ENCODE assay signal across 11 mouse cellular contexts in the genomic region with DNA sequence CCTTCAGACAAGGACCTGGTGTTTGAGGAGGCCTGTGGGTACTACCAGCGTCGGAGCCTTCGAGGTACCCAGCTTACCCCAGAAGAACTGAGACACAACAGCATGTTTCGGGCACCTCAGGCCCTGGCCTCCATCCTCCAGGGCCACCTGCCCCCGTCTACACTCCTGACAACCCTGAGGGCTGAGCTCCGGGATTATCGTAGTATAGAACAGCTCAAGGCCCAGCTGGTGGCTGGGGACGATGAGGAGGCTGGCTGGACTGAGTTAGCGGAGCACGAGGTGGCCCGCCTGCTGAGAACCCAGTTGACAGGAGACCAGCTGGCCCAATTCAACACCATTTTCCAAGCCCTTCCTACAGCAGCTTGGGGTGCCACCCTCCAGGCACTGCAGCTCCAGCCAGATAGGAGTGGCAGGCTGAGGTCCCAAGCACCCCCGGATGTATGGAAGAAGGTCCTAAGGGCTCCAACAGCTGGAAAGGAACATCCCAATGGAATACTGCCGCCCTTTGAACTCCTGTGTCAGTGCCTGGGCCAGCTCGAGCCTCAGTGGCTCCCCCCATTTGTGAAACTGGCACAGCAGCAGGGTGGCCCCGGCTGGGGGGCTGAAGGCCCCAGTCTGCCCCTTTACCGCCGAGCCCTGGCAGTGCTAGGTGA. TPM values are rescaled to one million over a fixed set of nuclear protein-coding genes. Genes with fewer than 3 reads are reported as not detected.
DNase-seq lines count a peak whose midpoint lies in the region; ATAC-seq and TF ChIP-seq lines count a peak whose summit lies in the region.
"Had no signal": no experiment of that assay in that cellular context is flagged by ENCODE, and none has a peak within 500 bp of the region (broad histone marks: within the 10 kb centered on the region; RNA-seq: fewer than 3 reads in every experiment).

No protein-coding gene starts in this region.

- no peak for TF ChIP-seq EP300 in ES-Bruce4 (IDR thresholded peaks at IDR 0.05; ENCODE audit: insufficient read depth, low read depth, low read length)

- H3K27ac ChIP-seq in heart, embryonic 12.5 days (ENCODE audit: poor library complexity, severe bottlenecking) = no peak overlapping the region
- H3K27ac ChIP-seq in limb, embryonic 11.5 days (replicated peaks; ENCODE audit: low read depth, low read length) = no peak overlapping the region
- no peak overlapping the region for H3K27ac ChIP-seq in limb, embryonic 10.5 days
- no peak overlapping the region for H3K27ac ChIP-seq in ES-Bruce4 (ENCODE audit: insufficient read depth, low read length)
- no peak overlapping the region for H3K27ac ChIP-seq in limb, embryonic 13.5 days
- H3K27ac ChIP-seq: hindbrain, embryonic 15.5 days had no signal

- intact Hi-C loops in heart, postnatal 10 days (cut with DNase I) = loop anchor here (10.0 kb wide), 1 partner anchor 430 kb away; no protein-coding TSS in a partner anchor
- intact Hi-C loops in left cerebral cortex, postnatal 25 days (cut with DNase I) = no loop called here

- peak overlapping the region; percentile 95 for H3K4me2 ChIP-seq in heart, embryonic 12.5 days
- H3K4me2 ChIP-seq in limb, embryonic 11.5 days (ENCODE audit: low read depth, severe bottlenecking) = 0 out of 2 replicates have a peak overlapping the region, but pooled peaks have one; percentile 2
- H3K4me2 ChIP-seq in limb, embryonic 13.5 days (replicated peaks) = peak overlapping the region; percentile 98; the same call in 1 of the 2 replicates

- H3K36me3 ChIP-seq in heart, embryonic 12.5 days = peaks cover 15% of the 10 kb centered on the region
- H3K36me3 ChIP-seq in limb, embryonic 11.5 days (ENCODE audit: control insufficient read depth, insufficient read depth, low read length) = peaks cover 2% of the 10 kb centered on the region; the same call in 1 of the 2 replicates
- peaks cover 7% of the 10 kb centered on the region for H3K36me3 ChIP-seq in limb, embryonic 10.5 days
- H3K36me3 ChIP-seq in ES-Bruce4 (ENCODE audit: control insufficient read depth, insufficient read depth, low read length, poor library complexity, severe bottlenecking) = no peaks in the 10 kb centered on the region
- peaks cover 15% of the 10 kb centered on the region for H3K36me3 ChIP-seq in limb, embryonic 13.5 days
- H3K36me3 ChIP-seq: forebrain, embryonic 10.5 days; hindbrain, embryonic 15.5 days had no signal

- H3K9ac ChIP-seq in heart, embryonic 12.5 days = no peak overlapping the region
- no peak overlapping the region for H3K9ac ChIP-seq in limb, embryonic 11.5 days (ENCODE audit: low read length)
- peak overlapping the region; percentile 23; the same call in 1 of the 2 replicates for H3K9ac ChIP-seq in ES-Bruce4 (ENCODE audit: low read depth, poor library complexity, severe bottlenecking)
- no peak overlapping the region for H3K9ac ChIP-seq in limb, embryonic 13.5 days

- no peak for DNase-seq in heart, postnatal 10 days
- no peak for DNase-seq in limb, embryonic 11.5 days (ENCODE audit: low spot score)
- no peak for DNase-seq in limb, embryonic 10.5 days (ENCODE audit: low spot score)
- no peak for DNase-seq in left cerebral cortex, postnatal 25 days (ENCODE audit: low spot score in 2 of 2)
- DNase-seq in layer of hippocampus, adult 11-12 months (ENCODE audit: low spot score) = no peak
- DNase-seq: thymus, postnatal 25 days had no signal

- TF ChIP-seq POLR2A in ES-Bruce4 (IDR thresholded peaks at IDR 0.05; ENCODE audit: insufficient read depth, low read length) = no peak

- no peaks in the 10 kb centered on the region for H3K9me3 ChIP-seq in heart, embryonic 12.5 days (replicated peaks)
- H3K9me3 ChIP-seq in limb, embryonic 11.5 days (ENCODE audit: control insufficient read depth, low read length) = no peaks in the 10 kb centered on the region
- no peaks in the 10 kb centered on the region for H3K9me3 ChIP-seq in limb, embryonic 10.5 days (replicated peaks)
- H3K9me3 ChIP-seq in ES-Bruce4 (replicated peaks; ENCODE audit: control insufficient read depth, insufficient read depth, low read length, poor library complexity, severe bottlenecking) = no peaks in the 10 kb centered on the region
- H3K9me3 ChIP-seq in limb, embryonic 13.5 days = no peaks in the 10 kb centered on the region
- H3K9me3 ChIP-seq: forebrain, embryonic 10.5 days; hindbrain, embryonic 15.5 days had no signal

- no peak for TF ChIP-seq CTCF in ES-Bruce4 (IDR thresholded peaks at IDR 0.05; ENCODE audit: low read depth, low read length)

- WGBS in heart, embryonic 12.5 days = 75% methylated on average over 17 of the region's 17 CpGs
- WGBS in limb, embryonic 11.5 days = 80% methylated on average over 17 of the region's 17 CpGs
- WGBS in limb, embryonic 10.5 days = 78% methylated on average over 17 of the region's 17 CpGs
- WGBS in limb, embryonic 13.5 days = 79% methylated on average over 17 of the region's 17 CpGs

- H3K4me1 ChIP-seq in heart, embryonic 12.5 days (replicated peaks) = peaks cover 16% of the 10 kb centered on the region
- H3K4me1 ChIP-seq in limb, embryonic 11.5 days (ENCODE audit: control insufficient read depth, insufficient read depth, low read length) = 0 out of 2 replicates have a peak, but pooled peaks cover 3% of the 10 kb centered on the region
- peaks cover 26% of the 10 kb centered on the region for H3K4me1 ChIP-seq in limb, embryonic 10.5 days
- H3K4me1 ChIP-seq in ES-Bruce4 (ENCODE audit: control insufficient read depth, insufficient read depth, low read length) = no peaks in the 10 kb centered on the region
- H3K4me1 ChIP-seq in limb, embryonic 13.5 days = peaks cover 23% of the 10 kb centered on the region

- no peak for ATAC-seq in heart, embryonic 12.5 days (ENCODE audit: insufficient number of reproducible peaks, low FRiP score)
- ATAC-seq in limb, embryonic 11.5 days (ENCODE audit: insufficient number of reproducible peaks, low FRiP score, low TSS enrichment, low read depth) = no peak
- ATAC-seq in limb, embryonic 13.5 days (ENCODE audit: low FRiP score, low read depth) = no peak

- H3K27me3 ChIP-seq in heart, embryonic 12.5 days (replicated peaks) = no peaks in the 10 kb centered on the region
- H3K27me3 ChIP-seq in limb, embryonic 11.5 days (ENCODE audit: control insufficient read depth, insufficient read depth, low read length) = no peaks in the 10 kb centered on the region
- peaks cover 17% of the 10 kb centered on the region for H3K27me3 ChIP-seq in limb, embryonic 10.5 days (ENCODE audit: low read depth, poor library complexity, severe bottlenecking)
- H3K27me3 ChIP-seq in ES-Bruce4 (ENCODE audit: control insufficient read depth, insufficient read depth, low read length, poor library complexity, severe bottlenecking) = no peaks in the 10 kb centered on the region
- H3K27me3 ChIP-seq in limb, embryonic 13.5 days = peaks cover 3% of the 10 kb centered on the region; the same call in 1 of the 2 replicates

- H3K4me3 ChIP-seq in heart, embryonic 12.5 days = no peak overlapping the region
- H3K4me3 ChIP-seq in limb, embryonic 11.5 days (ENCODE audit: low read depth, low read length) = no peak overlapping the region
- H3K4me3 ChIP-seq in limb, embryonic 10.5 days = no peak overlapping the region
- H3K4me3 ChIP-seq in ES-Bruce4 (ENCODE audit: low read depth, low read length) = peak overlapping the region; percentile 26
- 0 out of 2 replicates have a peak overlapping the region, but pooled peaks have one; percentile 73 for H3K4me3 ChIP-seq in limb, embryonic 13.5 days

RNA-seq across cellular contexts. Expression of gene Hps6, which starts 1.6 kb away (rescaled TPM):
- polyA plus RNA-seq in heart, embryonic 12.5 days (2016; fragmentation: Nextera tagmentation; extraction: Ambion mirVana) = 6.6 and 7.3 TPM in 2 replicates
- 1 to 10 TPM; 6.1 to 6.5 TPM for total RNA-seq in heart, postnatal 10 days (2021)
- polyA plus RNA-seq in limb, embryonic 11.5 days (2014; fragmentation: Nextera tagmentation; extraction: Ambion mirVana) = 2.7 and 3.1 TPM in 2 replicates
- polyA plus RNA-seq in limb, embryonic 10.5 days (2016; fragmentation: Nextera tagmentation; extraction: Ambion mirVana) = 4.7 and 5.3 TPM in 2 replicates
- 3.1 and 3.3 TPM in 2 replicates for polyA plus RNA-seq in ES-Bruce4 (2011; ENCODE audit: insufficient read depth, insufficient read length, low read depth, missing spikeins)
- 7.3 and 8.1 TPM in 2 replicates for polyA plus RNA-seq in limb, embryonic 13.5 days (2015; fragmentation: Nextera tagmentation; extraction: Ambion mirVana)
- total RNA-seq in left cerebral cortex, postnatal 25 days (2021) = 1 to 10 TPM; 5.7 TPM

RNA-seq across cellular contexts. Expression of gene Armh3, which starts 6.7 kb away (rescaled TPM):
- polyA plus RNA-seq in heart, embryonic 12.5 days (2016; fragmentation: Nextera tagmentation; extraction: Ambion mirVana) = 13.6 and 16.5 TPM in 2 replicates
- total RNA-seq in heart, postnatal 10 days (2021) = 10 to 100 TPM; 16.7 to 17.2 TPM
- 15.0 and 16.3 TPM in 2 replicates for polyA plus RNA-seq in limb, embryonic 11.5 days (2014; fragmentation: Nextera tagmentation; extraction: Ambion mirVana)
- 18.0 and 20.1 TPM in 2 replicates for polyA plus RNA-seq in limb, embryonic 10.5 days (2016; fragmentation: Nextera tagmentation; extraction: Ambion mirVana)
- 17.1 and 18.6 TPM in 2 replicates for polyA plus RNA-seq in ES-Bruce4 (2011; ENCODE audit: insufficient read depth, insufficient read length, low read depth, missing spikeins)
- 20.5 and 22.1 TPM in 2 replicates for polyA plus RNA-seq in limb, embryonic 13.5 days (2015; fragmentation: Nextera tagmentation; extraction: Ambion mirVana)
- 10 to 100 TPM; 19.7 to 19.8 TPM for total RNA-seq in left cerebral cortex, postnatal 25 days (2021)

RNA-seq across cellular contexts. Expression of gene Pprc1, which starts 39.7 kb away (rescaled TPM):
- polyA plus RNA-seq in heart, embryonic 12.5 days (2016; fragmentation: Nextera tagmentation; extraction: Ambion mirVana) = 30.6 and 37.9 TPM in 2 replicates
- total RNA-seq in heart, postnatal 10 days (2021) = 10 to 100 TPM; 17.5 to 21.4 TPM
- polyA plus RNA-seq in limb, embryonic 11.5 days (2014; fragmentation: Nextera tagmentation; extraction: Ambion mirVana) = 55.2 and 55.5 TPM in 2 replicates
- 63.0 and 73.3 TPM in 2 replicates for polyA plus RNA-seq in limb, embryonic 10.5 days (2016; fragmentation: Nextera tagmentation; extraction: Ambion mirVana)
- polyA plus RNA-seq in ES-Bruce4 (2011; ENCODE audit: insufficient read depth, insufficient read length, low read depth, missing spikeins) = 114 and 141 TPM in 2 replicates
- 37.8 and 42.6 TPM in 2 replicates for polyA plus RNA-seq in limb, embryonic 13.5 days (2015; fragmentation: Nextera tagmentation; extraction: Ambion mirVana)
- total RNA-seq in left cerebral cortex, postnatal 25 days (2021) = 10 to 100 TPM; 23.3 to 27.7 TPM

RNA-seq across cellular contexts. Expression of gene Ldb1, which starts 40.1 kb away (rescaled TPM):
- 84.2 and 85.0 TPM in 2 replicates for polyA plus RNA-seq in heart, embryonic 12.5 days (2016; fragmentation: Nextera tagmentation; extraction: Ambion mirVana)
- 10 to 100 TPM; 62.2 to 72.5 TPM for total RNA-seq in heart, postnatal 10 days (2021)
- 93.1 and 97.6 TPM in 2 replicates for polyA plus RNA-seq in limb, embryonic 11.5 days (2014; fragmentation: Nextera tagmentation; extraction: Ambion mirVana)
- 96.4 and 104 TPM in 2 replicates for polyA plus RNA-seq in limb, embryonic 10.5 days (2016; fragmentation: Nextera tagmentation; extraction: Ambion mirVana)
- polyA plus RNA-seq in ES-Bruce4 (2011; ENCODE audit: insufficient read depth, insufficient read length, low read depth, missing spikeins) = 146 and 155 TPM in 2 replicates
- 114 and 123 TPM in 2 replicates for polyA plus RNA-seq in limb, embryonic 13.5 days (2015; fragmentation: Nextera tagmentation; extraction: Ambion mirVana)
- total RNA-seq in left cerebral cortex, postnatal 25 days (2021) = 100 to 1,000 TPM; 104 to 105 TPM

Comparison
In these comparisons a context has a peak if more than half of its experiments do, and no peak if none do; other contexts are left out.
1. H3K4me3 ChIP-seq: peak in ES-Bruce4 (single experiment) and limb, embryonic 13.5 days (single experiment); none in heart, embryonic 12.5 days (single experiment), limb, embryonic 11.5 days (single experiment) and limb, embryonic 10.5 days (single experiment).
2. H3K4me2 ChIP-seq: peak in every context shown above with its lines; median percentile 98 in limb, embryonic 13.5 days; 95 in heart, embryonic 12.5 days; 2 in limb, embryonic 11.5 days.